Mouse (Mus musculus): ENCODE measurements around the gene 1110065P20Rik.

The 1110065P20Rik gene

GRCm38 (mm10) chr4:124840998-124841397 lies 10.0 kb downstream of the 1110065P20Rik start:
- peak; percentile 23 for DNase-seq (ENCODE audit: low spot score)

- DNase-seq (ENCODE audit: low spot score), result no peak
These were observed 12.8 kb downstream of the 1110065P20Rik start for GRCm38 (mm10) chr4:124838035-124838700.

GRCm38 (mm10) chr4:124832796-124833195 lies 18.2 kb downstream of the 1110065P20Rik start:
- no peak for DNase-seq (ENCODE audit: low spot score)

GRCm38 (mm10) chr4:124829671-124830070 lies 21.3 kb downstream of the 1110065P20Rik start:
- no peak for DNase-seq (ENCODE audit: low spot score)

GRCm38 (mm10) chr4:124825371-124825965 lies 25.5 kb downstream of the 1110065P20Rik start:
- DNase-seq (ENCODE audit: low spot score), result no peak

GRCm38 (mm10) chr4:124824967-124825366 lies 26.0 kb downstream of the 1110065P20Rik start:
- DNase-seq (ENCODE audit: low spot score), result no peak

- no peak for DNase-seq (ENCODE audit: low spot score)
These were observed 32.2 kb downstream of the 1110065P20Rik start for GRCm38 (mm10) chr4:124818832-124819231.

GRCm38 (mm10) chr4:124817803-124818202 lies 33.2 kb downstream of the 1110065P20Rik start:
- peak; percentile 63 for DNase-seq (ENCODE audit: low spot score)

- no peak for DNase-seq (ENCODE audit: low spot score)
These were observed 35.1 kb downstream of the 1110065P20Rik start for GRCm38 (mm10) chr4:124815901-124816300.

GRCm38 (mm10) chr4:124811347-124811975 lies 39.5 kb downstream of the 1110065P20Rik start:
- DNase-seq (ENCODE audit: low spot score), result peak; percentile 29

GRCm38 (mm10) chr4:124810056-124810455 lies 40.9 kb downstream of the 1110065P20Rik start:
- no peak for DNase-seq (ENCODE audit: low spot score)

GRCm38 (mm10) chr4:124809136-124809883 lies 41.7 kb downstream of the 1110065P20Rik start:
- no peak for DNase-seq (ENCODE audit: low spot score)

- no peak for DNase-seq (ENCODE audit: low spot score)
These were observed 42.5 kb downstream of the 1110065P20Rik start for GRCm38 (mm10) chr4:124808511-124808910.

- no peak for DNase-seq (ENCODE audit: low spot score)
These were observed 47.6 kb downstream of the 1110065P20Rik start for GRCm38 (mm10) chr4:124803406-124803805.

GRCm38 (mm10) chr4:124802309-124803260 lies 48.4 kb downstream of the 1110065P20Rik start:
- peak; percentile 96 for DNase-seq (ENCODE audit: low spot score)

GRCm38 (mm10) chr4:124801552-124802308 lies 49.3 kb downstream of the 1110065P20Rik start, which contains the start of gene Mtf1:
Gene Mtf1 (plus strand): TSS chr4:124802104.
- DNase-seq (ENCODE audit: low spot score), result peak; percentile 98

Measured in retina, embryonic 14.5 days (tissue).